Mouse (Mus musculus) lung, adult 2 months (tissue): ENCODE data around the gene Tmub2.

Experiments used
- CTCF ChIP-seq: fragments of 200-500 bp; IDR thresholded peaks from 2 replicates; pipeline ENCODE4 v1.5.1; 2011; ENCODE audit warnings: mild to moderate bottlenecking, low read length, control low read depth; ENCODE audit not compliant: insufficient read depth
- POLR2A ChIP-seq: fragments of 200-500 bp; IDR thresholded peaks from 2 replicates; pipeline ENCODE4 v1.6.1; 2011; ENCODE audit warnings: low read depth, mild to moderate bottlenecking, control low read depth, low read length, borderline replicate concordance; ENCODE audit errors: extremely low read depth

- TF ChIP-seq CTCF: no peak
- TF ChIP-seq POLR2A: no peak
Observed at GRCm38 (mm10) chr11:102327250-102327649, 42.5 kb downstream of the Tmub2 start.
